Mouse (Mus musculus) liver, adult 2 months (tissue): ENCODE measurements around the gene Klhl1. TPM values are rescaled to one million over a fixed set of nuclear protein-coding genes. Genes with fewer than 3 reads are reported as not detected.

ENCODE experiments used
- DNase-seq: peaks from one replicate; pipeline ENCODE4 v3.0.0-alpha.2; 2011; ENCODE audit warnings: low read depth, low spot score; ENCODE audit errors: extremely low read depth
- H3K27ac ChIP-seq: fragments of 200-500 bp; replicated peaks from 2 replicates; pipeline ENCODE4 v1.5.1; 2012; ENCODE audit warnings: low read depth, mild to moderate bottlenecking, control low read depth, inconsistent platforms, low read length; ENCODE audit not compliant: insufficient read depth
- H3K27me3 ChIP-seq: fragments of 200-500 bp; 2 replicates; pipeline ENCODE4 v1.6.1; 2012; ENCODE audit warnings: mild to moderate bottlenecking, moderate library complexity, low read length, inconsistent platforms; ENCODE audit not compliant: control insufficient read depth, insufficient read depth
- H3K36me3 ChIP-seq: fragments of 200-500 bp; 2 replicates; pipeline ENCODE4 v1.6.1; 2012; ENCODE audit warnings: low read length, inconsistent platforms; ENCODE audit not compliant: control insufficient read depth, insufficient read depth
- H3K4me1 ChIP-seq: fragments of 200-500 bp; 2 replicates; pipeline ENCODE4 v1.6.1; 2011; ENCODE audit warnings: low read length; ENCODE audit not compliant: control insufficient read depth, insufficient read depth
- H3K4me3 ChIP-seq: fragments of 200-500 bp; 2 replicates; pipeline ENCODE4 v1.5.1; 2011; ENCODE audit warnings: low read depth, mild to moderate bottlenecking, control low read depth, low read length, moderate library complexity; ENCODE audit not compliant: insufficient read depth
- H3K79me2 ChIP-seq: fragments of 200-500 bp; 2 replicates; pipeline ENCODE4 v1.6.1; 2012; ENCODE audit warnings: inconsistent platforms, mild to moderate bottlenecking, low read length, moderate library complexity; ENCODE audit not compliant: control insufficient read depth, insufficient read depth
- H3K9ac ChIP-seq: fragments of 200-500 bp; 2 replicates; pipeline ENCODE4 v1.6.1; 2012; ENCODE audit warnings: low read depth, mild to moderate bottlenecking, control low read depth, inconsistent platforms, low read length
- CTCF ChIP-seq: fragments of 200-500 bp; IDR thresholded peaks from 2 replicates; pipeline ENCODE4 v1.5.1; 2011; ENCODE audit warnings: low read depth, low read length, control low read depth
- POLR2A ChIP-seq: fragments of 200-500 bp; IDR thresholded peaks from 2 replicates; pipeline ENCODE4 v1.6.1; 2011; ENCODE audit warnings: low read length, control low read depth; ENCODE audit not compliant: insufficient read depth; ENCODE audit errors: extremely low read depth
- WGBS: fragments of 180-500 bp; shearing (Covaris S2); methylation state at CpG from one replicate; pipeline ENCODE4 v1.1.7; 2018; 5-methylcytosine and 5-hydroxymethylcytosine counted together
- polyA plus RNA-seq: library from polyadenylated mRNA; depleted of rRNA; stranded (reverse); fragments of >200 nt; gene quantifications from 2 replicates; pipeline ENCODE4 v1.2.3, GENCODE M21; 2012; rRNA removed
- total RNA-seq: library from RNA; depleted of rRNA; stranded (reverse); fragments of >200 nt; gene quantifications from 2 replicates; pipeline ENCODE4 v1.2.3, GENCODE M21; 2014; rRNA removed

Gene Klhl1
- total RNA-seq (not detected in 2 replicates), polyA plus RNA-seq (not detected in 2 replicates)

DNA sequence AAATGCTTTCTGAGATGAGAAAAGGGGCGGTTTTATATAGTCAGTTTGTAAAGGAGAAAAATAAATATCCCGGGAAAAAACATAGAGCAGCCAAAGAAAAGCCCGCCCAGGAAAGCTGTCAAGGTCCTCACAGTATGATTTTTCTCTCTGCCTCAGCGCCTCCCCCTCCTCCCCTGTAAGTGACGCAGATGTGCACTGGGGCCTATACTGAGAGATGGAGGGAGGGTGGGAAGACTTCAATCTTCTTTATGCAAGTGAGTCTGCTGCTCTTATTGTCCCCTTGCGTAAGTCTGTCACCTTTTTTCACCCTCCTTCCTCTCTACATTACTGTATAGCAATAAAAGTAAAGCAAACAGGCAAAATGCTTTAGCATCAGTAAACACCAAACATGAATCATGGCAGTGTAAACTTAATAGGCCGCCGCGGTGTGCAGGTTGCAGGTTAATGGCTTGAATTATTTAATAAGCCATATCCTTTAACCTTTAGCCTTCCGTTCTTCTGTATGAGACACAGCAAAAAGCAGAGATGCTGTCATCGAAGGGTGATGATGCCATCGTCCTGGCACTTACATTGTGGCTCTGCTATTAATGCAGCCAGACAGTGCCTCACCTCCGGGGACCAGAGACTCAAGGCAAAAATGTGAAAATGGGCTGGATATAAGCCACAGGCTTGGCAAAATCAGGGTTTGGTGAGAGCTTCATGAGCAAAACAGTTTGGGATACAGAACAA is at the start of gene Klhl1:
Gene Klhl1 (minus strand): TSS at position 149 of the 729 bp plus-strand sequence.
- TF ChIP-seq POLR2A: no peak
- no peak for TF ChIP-seq CTCF

DNA sequence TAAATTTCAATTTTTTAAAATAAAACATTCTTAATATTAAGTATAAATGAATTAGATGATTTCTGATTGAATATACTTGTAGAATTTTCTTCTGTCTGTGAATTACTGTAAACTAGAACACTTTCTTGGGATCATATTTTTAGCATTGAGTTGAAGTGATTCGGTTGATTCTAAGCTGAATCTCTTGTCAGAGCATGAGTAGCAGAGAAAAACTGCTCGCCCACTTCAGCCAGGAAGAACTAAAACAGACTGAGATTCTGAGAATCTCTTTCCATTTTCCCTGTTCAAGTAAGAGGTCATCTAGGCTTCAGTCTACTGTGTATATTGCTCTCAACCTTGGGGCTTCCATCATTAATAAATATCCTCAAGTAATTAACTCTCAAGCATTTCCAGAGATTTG is 34.8 kb upstream of the Klhl1 start:
- no peak for DNase-seq

More for the DNA sequence above, at the start of gene Klhl1:
- WGBS: 47% methylated on average over 13 of the region's 13 CpGs
- Histone ChIP-seq H3K27ac (no peak within 1 kb of the TSS), H3K9ac (no peak within 1 kb of the TSS), H3K79me2 (no peaks in the 10 kb centered on the region), H3K4me1 (no peaks in the 10 kb centered on the region), H3K4me3 (no peak within 1 kb of the TSS), H3K27me3 (0 out of 2 replicates have a peak, but pooled peaks cover 2% of the 10 kb centered on the region), H3K36me3 (no peaks in the 10 kb centered on the region)
- DNase-seq: no peak

DNA sequence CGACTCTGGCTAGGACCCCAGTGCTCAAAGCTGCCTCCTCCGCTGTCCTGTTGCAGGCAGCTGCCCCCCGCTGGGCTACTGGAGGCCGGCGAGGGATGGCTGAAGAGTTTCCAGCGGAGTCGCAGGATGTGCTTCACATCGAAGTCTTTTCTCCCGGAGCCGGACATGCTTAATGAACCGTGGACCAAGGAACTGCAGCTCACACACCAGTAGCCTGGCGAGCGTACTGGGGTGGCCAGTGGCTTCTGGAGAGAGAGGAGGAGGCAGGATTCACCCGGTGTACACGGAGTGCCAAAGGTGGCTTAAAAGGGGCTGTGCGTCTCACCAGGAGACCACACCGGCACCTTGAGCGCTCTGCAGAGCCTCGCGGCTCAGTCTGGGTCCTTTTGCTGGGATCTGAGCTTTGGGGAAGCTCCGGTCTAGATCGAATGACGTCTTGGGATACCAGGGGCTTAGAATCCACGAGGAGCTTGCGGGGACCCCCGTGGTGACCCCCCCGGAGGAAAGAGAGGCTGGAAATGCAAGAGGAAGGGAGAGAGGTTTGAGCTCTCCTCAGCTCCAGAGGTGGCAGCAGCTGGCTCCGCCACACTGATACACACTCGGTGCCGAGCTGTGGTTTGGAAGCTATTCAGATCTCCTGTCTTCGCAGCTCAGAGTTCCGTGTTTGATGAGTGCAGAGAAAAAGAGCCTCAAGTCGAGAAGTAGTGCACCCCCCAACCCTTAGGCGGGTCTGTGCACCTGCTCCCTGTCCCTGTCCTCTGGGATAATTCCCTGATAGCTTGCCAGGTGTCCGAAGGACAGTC is 550 bp downstream of the Klhl1 start:
- Histone ChIP-seq H3K9ac (no peak overlapping the region), H3K79me2 (no peaks in the 10 kb centered on the region), H3K27ac (no peak overlapping the region), H3K4me3 (no peak overlapping the region), H3K36me3 (no peaks in the 10 kb centered on the region), H3K27me3 (0 out of 2 replicates have a peak, but pooled peaks cover 2% of the 10 kb centered on the region), H3K4me1 (no peaks in the 10 kb centered on the region)
- no peak for DNase-seq
- WGBS: 3% methylated on average over 35 of the region's 35 CpGs
- no peak for TF ChIP-seq POLR2A
- no peak for TF ChIP-seq CTCF

More for the DNA sequence above, 34.8 kb upstream of the Klhl1 start:
- Histone ChIP-seq H3K4me1 (no peaks in the 10 kb centered on the region), H3K4me3 (no peak overlapping the region), H3K36me3 (no peaks in the 10 kb centered on the region), H3K27me3 (no peaks in the 10 kb centered on the region), H3K9ac (no peak overlapping the region), H3K79me2 (no peaks in the 10 kb centered on the region), H3K27ac (no peak overlapping the region)
- TF ChIP-seq POLR2A: no peak
- no peak for TF ChIP-seq CTCF
- 72% methylated on average over 2 of the region's 2 CpGs for WGBS

DNA sequence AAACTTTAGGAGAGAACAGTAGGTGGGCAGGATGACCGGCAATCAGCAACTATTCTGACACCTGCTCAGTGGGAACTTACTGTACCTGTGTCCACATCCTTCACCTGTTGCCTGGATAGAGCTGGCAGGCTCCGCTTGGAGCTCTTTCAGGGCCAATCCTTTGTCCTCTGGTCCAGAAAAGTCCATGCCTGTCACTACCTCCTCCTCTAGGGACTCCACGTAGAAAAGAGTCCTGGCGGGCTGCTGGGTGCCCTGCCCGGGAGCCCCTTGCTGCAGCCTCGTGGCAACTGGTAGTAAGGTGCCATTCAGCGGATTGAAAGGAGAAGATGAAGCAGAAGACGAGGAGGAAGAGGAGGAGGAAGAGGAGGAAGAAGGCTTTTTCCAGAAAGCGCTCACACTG is 1.2 kb downstream of the Klhl1 start:
- WGBS: 10% methylated on average over 9 of the region's 9 CpGs
- DNase-seq: no peak
- H3K9ac ChIP-seq: no peak overlapping the region
- no peaks in the 10 kb centered on the region for H3K4me1 ChIP-seq
- 0 out of 2 replicates have a peak, but pooled peaks cover 2% of the 10 kb centered on the region for H3K27me3 ChIP-seq
- no peaks in the 10 kb centered on the region for H3K79me2 ChIP-seq
- no peak overlapping the region for H3K4me3 ChIP-seq
- no peak overlapping the region for H3K27ac ChIP-seq
- no peak for TF ChIP-seq POLR2A
- no peak for TF ChIP-seq CTCF
- H3K36me3 ChIP-seq: no peaks in the 10 kb centered on the region

DNA sequence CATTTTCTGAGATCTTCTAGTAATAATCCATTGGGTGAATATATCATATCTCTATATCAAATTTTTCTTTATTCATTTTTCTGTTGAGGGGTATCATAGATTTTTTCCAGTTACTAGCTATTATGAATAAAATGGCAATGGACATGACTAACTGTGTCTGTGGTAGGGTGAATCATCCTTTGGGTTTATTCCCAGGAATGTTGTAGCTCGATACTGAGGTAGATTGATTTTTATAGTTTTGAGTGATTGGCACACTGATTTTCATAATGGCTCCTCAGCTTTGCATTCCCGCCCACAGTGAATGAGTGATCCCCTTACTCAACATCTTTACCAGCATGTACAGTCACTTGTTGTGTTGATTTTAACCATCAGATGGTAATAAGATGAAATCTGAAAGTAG is 19.0 kb downstream of the Klhl1 start:
- H3K36me3 ChIP-seq: no peaks in the 10 kb centered on the region
- H3K27ac ChIP-seq: no peak overlapping the region
- H3K4me3 ChIP-seq: no peak overlapping the region
- no peaks in the 10 kb centered on the region for H3K4me1 ChIP-seq
- WGBS: 85% methylated on average over 2 of the region's 2 CpGs
- H3K9ac ChIP-seq: no peak overlapping the region
- no peak for DNase-seq
- no peaks in the 10 kb centered on the region for H3K79me2 ChIP-seq
- TF ChIP-seq CTCF (no peak), POLR2A (no peak)
- H3K27me3 ChIP-seq: no peaks in the 10 kb centered on the region
